ENCODE assay signal across 8 mouse cellular contexts in the genomic region with DNA sequence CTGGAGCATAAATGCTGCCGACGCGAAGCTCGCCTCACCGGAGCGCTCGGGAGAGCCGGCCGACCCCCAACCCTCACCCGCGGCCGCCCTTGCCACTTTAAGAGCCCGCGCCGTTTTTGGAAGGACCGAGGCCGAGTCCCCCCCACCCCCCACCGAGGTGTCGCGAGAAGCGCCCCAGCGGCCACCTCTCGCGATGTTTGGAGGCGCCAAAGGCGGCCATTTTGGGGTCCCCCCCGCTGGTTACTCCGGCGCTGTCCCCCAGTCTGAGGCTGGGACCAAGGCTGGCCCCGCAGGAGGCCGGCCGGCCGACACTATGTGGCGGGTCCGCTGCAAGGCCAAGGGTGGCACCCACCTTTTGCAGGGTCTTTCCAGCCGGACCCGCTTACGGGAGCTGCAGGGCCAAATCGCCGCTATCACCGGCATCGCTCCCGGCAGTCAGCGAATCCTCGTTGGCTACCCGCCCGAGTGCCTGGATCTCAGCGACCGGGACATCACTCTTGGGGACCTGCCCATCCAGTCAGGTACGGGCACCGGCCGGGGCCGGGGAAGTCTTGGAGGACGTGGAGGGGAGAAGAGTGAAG. TPM values are rescaled to one million over a fixed set of nuclear protein-coding genes. Genes with fewer than 3 reads are reported as not detected.
DNase-seq lines count a peak whose midpoint lies in the region; ATAC-seq and TF ChIP-seq lines count a peak whose summit lies in the region.

TSS of gene Yod1 (plus strand) at position 37 of the 581 bp plus-strand sequence.

- no peak for TF ChIP-seq CTCF in olfactory bulb, adult 2 months (IDR thresholded peaks at IDR 0.05; ENCODE audit: insufficient read depth, low read depth, low read length)

- H3K36me3 ChIP-seq in lung, embryonic 15.5 days, result 0 out of 2 replicates have a peak, but pooled peaks cover 5% of the 10 kb centered on the region

- peak within 1 kb of the TSS; percentile 94 for H3K4me2 ChIP-seq in lung, embryonic 15.5 days

- WGBS in lung, embryonic 15.5 days, result 0% methylated on average over 54 of the region's 54 CpGs
- under 1% methylated on average over 54 of the region's 54 CpGs for WGBS in olfactory bulb, adult 2 months

- peak; percentile 92 for DNase-seq in MN1 (ENCODE audit: low spot score)
- peak; percentile 90 for DNase-seq in cerebellum, adult 8-10 months
- DNase-seq in forelimb bud, embryonic 11.5 days (ENCODE audit: low read depth, low spot score), result peak; percentile 91
- peak; percentile 61 for DNase-seq in layer of hippocampus, adult 9-10 months (ENCODE audit: low spot score)
- DNase-seq in thymus, adult 18-20 months, result peak; percentile 72 to 79

- no peaks in the 10 kb centered on the region for H3K9me3 ChIP-seq in lung, embryonic 15.5 days

- H3K27me3 ChIP-seq in lung, embryonic 15.5 days, result no peaks in the 10 kb centered on the region

- TF ChIP-seq POLR2A in olfactory bulb, adult 2 months (IDR thresholded peaks at IDR 0.05; ENCODE audit: insufficient read depth, low read depth, low read length), result peak; percentile 49; the same call in 1 of the 2 replicates

- peak within 1 kb of the TSS; percentile 95 for H3K4me3 ChIP-seq in lung, embryonic 15.5 days
- peak within 1 kb of the TSS; percentile 67 for H3K4me3 ChIP-seq in olfactory bulb, adult 2 months (ENCODE audit: insufficient read depth, low read depth, low read length)

- peak within 1 kb of the TSS; percentile 82 for H3K27ac ChIP-seq in lung, embryonic 15.5 days
- peak within 1 kb of the TSS; percentile 60 for H3K27ac ChIP-seq in olfactory bulb, adult 2 months (ENCODE audit: insufficient read depth, low read depth, low read length)

- peaks cover 16% of the 10 kb centered on the region for H3K4me1 ChIP-seq in lung, embryonic 15.5 days
- no peaks in the 10 kb centered on the region; the same call in 1 of the 2 replicates for H3K4me1 ChIP-seq in olfactory bulb, adult 2 months (ENCODE audit: control insufficient read depth, insufficient read depth, low read length)

- peak within 1 kb of the TSS; percentile 91 for H3K9ac ChIP-seq in lung, embryonic 15.5 days

- ATAC-seq in hematopoietic stem cell, adult 5-6 weeks (replicated peaks in 1 of 2; ENCODE audit: insufficient read depth in 1 of 2, low FRiP score in 2 of 2, low TSS enrichment in 1 of 2, low read depth in 1 of 2, poor library complexity in 2 of 2, severe bottlenecking in 2 of 2), result peak; percentile 55 to 66
- peak; percentile 80 for ATAC-seq in lung, embryonic 15.5 days (ENCODE audit: borderline replicate concordance, extremely low read depth, low FRiP score, low TSS enrichment)

RNA-seq across cellular contexts. Expression of gene Yod1, which starts in this region (rescaled TPM):
- 8.8 and 10.3 TPM in 2 replicates for total RNA-seq in hematopoietic stem cell, adult 5-6 weeks (2017)
- 13.4 and 16.5 TPM in 2 replicates for polyA plus RNA-seq in lung, embryonic 15.5 days (2015; fragmentation: Nextera tagmentation; extraction: Ambion mirVana)
- not detected in 2 replicates for polyA plus RNA-seq in olfactory bulb, adult 2 months (2012; ENCODE audit: insufficient read depth, insufficient read length, low replicate concordance, missing spikeins)

Comparison
In these comparisons a context has a peak if more than half of its experiments do, and no peak if none do; other contexts are left out.
1. Peak in every context shown above with its lines: DNase-seq, ATAC-seq, H3K4me3 ChIP-seq and H3K27ac ChIP-seq.